Mouse (Mus musculus) E14TG2a.4 (cell line): ENCODE data around the gene Psmc4.

Experiments
- CTCF ChIP-seq: conservative IDR thresholded peaks from 2 replicates; pipeline ENCODE4 v1.5.1; 2014; ENCODE audit warnings: low read length
- POU5F1 ChIP-seq: IDR thresholded peaks from 2 replicates; pipeline ENCODE4 v1.6.1; 2014; ENCODE audit warnings: low read length, borderline replicate concordance

- TF ChIP-seq CTCF (no peak), POU5F1 (no peak)
These were observed 10.1 kb upstream of the Psmc4 start for GRCm38 (mm10) chr7:28059972-28060371.
